In the genomic region with DNA sequence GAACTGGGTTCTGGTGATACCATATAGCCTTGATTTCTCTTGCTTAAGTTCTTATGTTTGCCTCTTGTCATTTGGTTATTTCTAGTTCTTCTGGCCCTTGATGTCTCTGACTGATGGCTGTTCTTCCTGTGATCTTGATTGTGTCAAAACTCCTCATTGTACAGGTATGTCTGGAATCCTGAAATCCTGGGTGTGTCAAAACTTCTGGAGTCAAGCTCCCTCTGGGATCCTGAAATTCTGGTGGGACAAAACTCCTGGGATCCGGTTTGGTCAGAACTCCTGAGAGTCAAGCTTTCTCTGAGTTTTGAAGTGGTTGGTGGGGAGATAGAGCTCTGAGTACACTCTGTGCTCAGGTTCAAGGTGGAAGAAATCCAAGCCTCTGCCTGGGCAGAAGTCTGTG, we compare ENCODE assay signal across 19 mouse cellular contexts.
DNase-seq lines count a peak whose midpoint lies in the region; ATAC-seq and TF ChIP-seq lines count a peak whose summit lies in the region.
"Had no signal": no experiment of that assay in that cellular context is flagged by ENCODE, and none has a peak within 500 bp of the region (broad histone marks: within the 10 kb centered on the region; RNA-seq: fewer than 3 reads in every experiment).

No protein-coding gene starts in this region.

- H3K27me3 ChIP-seq in ES-Bruce4 (ENCODE audit: control insufficient read depth, insufficient read depth, low read length, poor library complexity, severe bottlenecking): no peaks in the 10 kb centered on the region
- no peaks in the 10 kb centered on the region for H3K27me3 ChIP-seq in midbrain, embryonic 15.5 days (replicated peaks)
- H3K27me3 ChIP-seq: embryonic facial prominence, embryonic 12.5 days; forebrain, embryonic 13.5 days; forebrain, embryonic 15.5 days had no signal

- no peak overlapping the region for H3K4me2 ChIP-seq in midbrain, embryonic 15.5 days
- H3K4me2 ChIP-seq: embryonic facial prominence, embryonic 12.5 days; forebrain, embryonic 13.5 days; forebrain, embryonic 15.5 days had no signal

- H3K9ac ChIP-seq in ES-Bruce4 (ENCODE audit: low read depth, poor library complexity, severe bottlenecking) (no peak overlapping the region), ES-E14 (ENCODE audit: insufficient read depth, low read depth, low read length, poor library complexity, severe bottlenecking) (peak overlapping the region; percentile 35; the same call in 1 of the 2 replicates)
- H3K9ac ChIP-seq in midbrain, embryonic 15.5 days: no peak overlapping the region
- H3K9ac ChIP-seq: embryonic facial prominence, embryonic 12.5 days; forebrain, embryonic 13.5 days; forebrain, embryonic 15.5 days; forebrain, postnatal 0 days had no signal

- H3K4me3 ChIP-seq in ES-Bruce4 (ENCODE audit: low read depth, low read length) (no peak overlapping the region), ES-E14 (ENCODE audit: insufficient read depth in 1 of 2, low read depth in 1 of 2, low read length in 2 of 2, poor library complexity in 1 of 2, severe bottlenecking in 1 of 2) (no peak overlapping the region)
- H3K4me3 ChIP-seq in midbrain, embryonic 15.5 days: no peak overlapping the region
- H3K4me3 ChIP-seq: embryonic facial prominence, embryonic 10.5 days; embryonic facial prominence, embryonic 12.5 days; forebrain, embryonic 13.5 days; forebrain, embryonic 15.5 days had no signal

- TF ChIP-seq EP300 in ES-Bruce4 (IDR thresholded peaks at IDR 0.05; ENCODE audit: insufficient read depth, low read depth, low read length): no peak

- ATAC-seq in midbrain, embryonic 15.5 days (replicated peaks): no peak
- ATAC-seq: forebrain, embryonic 13.5 days; forebrain, embryonic 15.5 days; forebrain, postnatal 0 days had no signal

- H3K4me1 ChIP-seq in ES-Bruce4 (ENCODE audit: control insufficient read depth, insufficient read depth, low read length) (peaks cover 2% of the 10 kb centered on the region), ES-E14 (ENCODE audit: control insufficient read depth in 2 of 2, insufficient read depth in 2 of 2, low read length in 2 of 2, poor library complexity in 1 of 2) (peaks cover 9 to 20% of the 10 kb centered on the region in 2 experiments; a peak in 3 of 4 replicates)
- no peaks in the 10 kb centered on the region for H3K4me1 ChIP-seq in midbrain, embryonic 15.5 days
- H3K4me1 ChIP-seq: embryonic facial prominence, embryonic 10.5 days; embryonic facial prominence, embryonic 12.5 days; forebrain, embryonic 13.5 days; forebrain, embryonic 15.5 days had no signal

- no peak for TF ChIP-seq CTCF in ES-Bruce4 (IDR thresholded peaks at IDR 0.05; ENCODE audit: low read depth, low read length)

- in situ Hi-C loops in ES-E14 (cut with MboI; ENCODE audit: low sequenced_read_pairs in 2 of 2, unreplicated experiment in 2 of 2): no loop called here

- H3K36me3 ChIP-seq in ES-Bruce4 (ENCODE audit: control insufficient read depth, insufficient read depth, low read length, poor library complexity, severe bottlenecking) (no peaks in the 10 kb centered on the region), ES-E14 (ENCODE audit: control insufficient read depth, insufficient read depth, low read length, poor library complexity, severe bottlenecking) (no peaks in the 10 kb centered on the region)
- H3K36me3 ChIP-seq in midbrain, embryonic 15.5 days (replicated peaks): no peaks in the 10 kb centered on the region
- H3K36me3 ChIP-seq: embryonic facial prominence, embryonic 10.5 days; embryonic facial prominence, embryonic 12.5 days; forebrain, embryonic 15.5 days had no signal

- WGBS in midbrain, embryonic 15.5 days: 92% methylated on average over 1 of the region's 1 CpGs

- H3K27ac ChIP-seq in ES-Bruce4 (ENCODE audit: insufficient read depth, low read length) (peak overlapping the region; percentile 90), ES-E14 (ENCODE audit: insufficient read depth, low read depth, low read length, poor library complexity, severe bottlenecking) (peak overlapping the region; percentile 98)
- H3K27ac ChIP-seq in midbrain, embryonic 15.5 days: no peak overlapping the region
- H3K27ac ChIP-seq: embryonic facial prominence, embryonic 10.5 days; embryonic facial prominence, embryonic 12.5 days; forebrain, embryonic 13.5 days; forebrain, embryonic 15.5 days had no signal

- peak; percentile 54 for DNase-seq in ES-E14 (ENCODE audit: low read depth, low spot score)
- peak; percentile 88 for DNase-seq in ZHBTc4 (ENCODE audit: low read depth, low spot score)
- DNase-seq in liver: no peak
- DNase-seq in kidney, adult 9 months: no peak
- DNase-seq: adrenal gland, adult 8-10 months; adrenal gland, postnatal 14 days; adrenal gland, postnatal 36 days; cerebellum, adult 11-12 months; cerebellum, adult 2 months; cerebellum, adult 9-10 months; cerebellum, postnatal 10 days; cerebellum, postnatal 25 days; forebrain, postnatal 0 days had no signal

- TF ChIP-seq POLR2A in ES-Bruce4 (IDR thresholded peaks at IDR 0.05; ENCODE audit: insufficient read depth, low read length): no peak

- H3K9me3 ChIP-seq in ES-Bruce4 (replicated peaks; ENCODE audit: control insufficient read depth, insufficient read depth, low read length, poor library complexity, severe bottlenecking) (no peaks in the 10 kb centered on the region), ES-E14 (ENCODE audit: control insufficient read depth, insufficient read depth, low read depth, low read length) (no peaks in the 10 kb centered on the region)
- no peaks in the 10 kb centered on the region for H3K9me3 ChIP-seq in midbrain, embryonic 15.5 days
- H3K9me3 ChIP-seq: embryonic facial prominence, embryonic 10.5 days; embryonic facial prominence, embryonic 12.5 days; forebrain, embryonic 13.5 days; forebrain, embryonic 15.5 days had no signal

TF ChIP-seq in ES-E14, 5 proteins besides CTCF, POLR2A, EP300 and RAD21:
- TF ChIP-seq ZC3H11A (IDR thresholded peaks at IDR 0.05; ENCODE audit: borderline replicate concordance, low read depth, low read length) (no peak), CHD2 (IDR thresholded peaks at IDR 0.05; ENCODE audit: low read depth, low read length) (peak; percentile 52; the same call in 1 of the 2 replicates)

Comparison
In these comparisons a context has a peak if more than half of its experiments do, and no peak if none do; other contexts are left out.
1. DNase-seq: peak in ES-E14 (single experiment) and ZHBTc4 (single experiment); none in liver (single experiment) and kidney, adult 9 months (single experiment).